Mouse (Mus musculus) neural tube, embryonic 12.5 days (tissue): Measurements from ENCODE around the gene Nos3. TPM values are rescaled to one million over a fixed set of nuclear protein-coding genes. Genes with fewer than 3 reads are reported as not detected.
"Not testable (repeated sequence)": the region's sequence is repeated elsewhere in the genome, so short reads cannot be mapped to it uniquely, and the experiment has no call there.

Experiments
- ATAC-seq: fragments of 200-750 bp; cut with Nextera tagmentation; 2 replicates; pipeline ENCODE4 v1.8.0; 2017; ENCODE audit warnings: low read depth, mild to moderate bottlenecking, moderate TSS enrichment, moderate library complexity; ENCODE audit not compliant: low FRiP score
- H3K27ac ChIP-seq: fragments of 300-500 bp; sonication (generic); 2 replicates; pipeline ENCODE4 v1.5.1; 2016
- H3K27me3 ChIP-seq: fragments of 300-500 bp; sonication (generic); replicated peaks from 2 replicates; pipeline ENCODE4 v1.6.1; 2016; ENCODE audit warnings: mild to moderate bottlenecking
- H3K36me3 ChIP-seq: fragments of 300-500 bp; sonication (generic); 2 replicates; pipeline ENCODE4 v1.6.1; 2016; ENCODE audit warnings: mild to moderate bottlenecking
- H3K4me1 ChIP-seq: fragments of 300-500 bp; sonication (generic); 2 replicates; pipeline ENCODE4 v1.6.1; 2016
- H3K4me2 ChIP-seq: fragments of 300-500 bp; sonication (generic); replicated peaks from 2 replicates; pipeline ENCODE4 v1.6.1; 2016; ENCODE audit warnings: mild to moderate bottlenecking
- H3K4me3 ChIP-seq: fragments of 300-500 bp; sonication (generic); 2 replicates; pipeline ENCODE4 v1.5.1; 2016
- H3K9ac ChIP-seq: fragments of 300-500 bp; sonication (generic); 2 replicates; pipeline ENCODE4 v1.6.1; 2016; ENCODE audit warnings: mild to moderate bottlenecking
- H3K9me3 ChIP-seq: fragments of 300-500 bp; sonication (generic); 2 replicates; pipeline ENCODE4 v1.6.1; 2016; ENCODE audit warnings: mild to moderate bottlenecking
- WGBS: fragments of 180-500 bp; shearing (Covaris S2); methylation state at CpG from one replicate; pipeline ENCODE4 v1.1.7; 2016; 5-methylcytosine and 5-hydroxymethylcytosine counted together
- polyA plus RNA-seq: library from polyadenylated mRNA; unstranded; fragments of >200 nt; fragmentation: Nextera tagmentation; extraction: Ambion mirVana; gene quantifications from 2 replicates; pipeline ENCODE4 v1.2.1, GENCODE M21; 2016

Gene Nos3
- polyA plus RNA-seq, 1 experiment from 2014 or later, result 9.4 TPM

- Histone ChIP-seq H3K27ac (no peak within 1 kb of the TSS), H3K4me1 (peaks cover 19% of the 10 kb centered on the region), H3K4me2 (no peak within 1 kb of the TSS), H3K9me3 (no peaks in the 10 kb centered on the region), H3K4me3 (no peak within 1 kb of the TSS), H3K27me3 (peaks cover 19% of the 10 kb centered on the region), H3K9ac (no peak within 1 kb of the TSS), H3K36me3 (no peaks in the 10 kb centered on the region)
- ATAC-seq, result no peak
- WGBS, result 82% methylated on average over 7 of the region's 7 CpGs
Observed at GRCm38 (mm10) chr5:24391864-24392263, 27.3 kb downstream of the Nos3 start, which contains the start of gene Atg9b. Gene Atg9b (minus strand): TSS chr5:24392143.

- Histone ChIP-seq H3K4me2 (no peak overlapping the region), H3K9me3 (no peaks in the 10 kb centered on the region), H3K36me3 (no peaks in the 10 kb centered on the region), H3K27me3 (peaks cover 11% of the 10 kb centered on the region), H3K9ac (no peak overlapping the region), H3K4me3 (no peak overlapping the region), H3K27ac (no peak overlapping the region), H3K4me1 (peaks cover 10% of the 10 kb centered on the region)
- no peak for ATAC-seq
- 75% methylated on average over 7 of the region's 7 CpGs for WGBS
Observed at GRCm38 (mm10) chr5:24392724-24393123, 28.1 kb downstream of the Nos3 start.

- Histone ChIP-seq H3K36me3 (no peaks in the 10 kb centered on the region), H3K4me2 (peak within 1 kb of the TSS; percentile 55), H3K27ac (no peak within 1 kb of the TSS), H3K9me3 (no peaks in the 10 kb centered on the region), H3K4me3 (peak within 1 kb of the TSS; percentile 44), H3K4me1 (peaks cover 2% of the 10 kb centered on the region; the same call in 1 of the 2 replicates), H3K27me3 (peaks cover 3% of the 10 kb centered on the region), H3K9ac (peak within 1 kb of the TSS; percentile 19; the same call in 1 of the 2 replicates)
- whole genome bisulfite sequencing, result 21% methylated on average over 7 of the region's 7 CpGs
- no peak for ATAC-seq
Observed at GRCm38 (mm10) chr5:24393392-24393997, 28.9 kb downstream of the Nos3 start, which contains the start of gene Abcb8. Gene Abcb8 (plus strand): TSS chr5:24393663.

DNA sequence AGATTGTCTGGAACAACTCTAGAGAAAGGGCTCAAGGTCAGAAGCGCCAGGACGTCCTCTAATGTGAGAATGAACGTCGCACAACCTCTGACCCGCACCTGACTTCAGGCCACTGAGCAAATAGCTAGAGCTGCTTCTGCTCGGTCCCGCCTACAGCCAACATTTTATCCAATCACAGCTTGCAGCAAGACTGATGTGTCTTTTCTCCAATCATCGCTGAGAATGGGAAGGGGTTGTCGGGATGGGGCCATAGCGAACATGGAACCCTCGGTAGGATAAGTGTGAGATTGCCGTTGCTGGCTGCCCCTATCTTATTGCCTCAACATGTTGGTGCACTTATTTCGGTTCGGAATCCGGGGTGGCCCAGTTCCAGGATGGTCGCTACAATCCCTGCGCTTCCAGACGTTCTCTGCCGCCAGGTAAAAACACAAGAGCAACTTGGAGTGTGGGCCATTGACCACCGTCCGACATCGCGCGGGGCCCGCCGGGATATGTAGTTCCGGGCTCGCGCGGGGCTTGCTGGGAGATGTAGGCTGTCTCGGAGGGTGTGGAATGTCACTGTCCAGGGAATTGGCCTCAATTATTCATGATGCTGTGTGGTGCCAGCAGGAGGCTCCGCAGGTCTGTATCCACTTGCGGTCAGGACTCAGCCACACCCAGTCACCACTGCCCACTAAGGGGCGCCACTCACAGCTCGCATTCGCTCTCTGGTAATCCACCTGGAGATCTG is 29.7 kb downstream of the Nos3 start:
- H3K4me2 ChIP-seq, result peak overlapping the region; percentile 55
- peak; percentile 97 for ATAC-seq
- 1% methylated on average over 36 of the region's 36 CpGs for WGBS
- H3K27me3 ChIP-seq, result no peaks in the 10 kb centered on the region
- peak overlapping the region; percentile 44 for H3K4me3 ChIP-seq
- 0 out of 2 replicates have a peak, but pooled peaks cover 2% of the 10 kb centered on the region for H3K4me1 ChIP-seq
- H3K9me3 ChIP-seq, result no peaks in the 10 kb centered on the region
- no peaks in the 10 kb centered on the region for H3K36me3 ChIP-seq
- peak overlapping the region; percentile 19; the same call in 1 of the 2 replicates for H3K9ac ChIP-seq
- H3K27ac ChIP-seq, result no peak overlapping the region

GRCm38 (mm10) chr5:24396254-24396653 is 31.6 kb downstream of the Nos3 start:
- 89% methylated on average over 6 of the region's 6 CpGs for WGBS
- H3K4me2 ChIP-seq, H3K4me1 ChIP-seq, H3K9me3 ChIP-seq, H3K27me3 ChIP-seq, H3K4me3 ChIP-seq, ATAC-seq, H3K27ac ChIP-seq, H3K9ac ChIP-seq: not testable (repeated sequence)
- H3K36me3 ChIP-seq, result peaks cover 14% of the 10 kb centered on the region

DNA sequence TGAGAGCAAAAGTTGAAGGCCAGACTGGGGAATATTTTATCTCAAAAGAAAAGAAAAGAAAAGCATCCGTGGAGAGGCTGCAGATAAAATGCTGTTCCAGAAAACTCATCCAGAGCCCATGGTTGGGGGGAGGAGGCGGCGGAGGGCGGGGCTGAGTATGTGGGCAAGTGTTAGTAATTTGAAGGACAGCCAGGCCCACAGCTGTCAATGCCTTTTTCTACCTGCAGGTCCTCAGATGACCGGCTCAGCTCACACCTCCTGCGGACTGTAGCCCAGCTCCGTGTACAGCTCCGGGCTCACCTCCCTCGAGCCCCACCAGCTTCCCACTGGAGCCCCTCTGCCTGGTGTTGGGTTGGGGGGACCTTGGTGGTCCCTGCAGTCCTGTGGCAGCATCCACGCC is 35.1 kb downstream of the Nos3 start:
- Histone ChIP-seq H3K4me2 (no peak overlapping the region), H3K27me3 (no peaks in the 10 kb centered on the region), H3K9me3 (no peaks in the 10 kb centered on the region), H3K9ac (no peak overlapping the region), H3K27ac (no peak overlapping the region), H3K4me3 (no peak overlapping the region), H3K36me3 (peaks cover 26% of the 10 kb centered on the region), H3K4me1 (no peaks in the 10 kb centered on the region)
- ATAC-seq, result no peak
- WGBS, result 87% methylated on average over 10 of the region's 10 CpGs

GRCm38 (mm10) chr5:24400362-24400761 is 35.8 kb downstream of the Nos3 start:
- no peak overlapping the region for H3K4me2 ChIP-seq
- H3K27ac ChIP-seq, result no peak overlapping the region
- H3K27me3 ChIP-seq, result no peaks in the 10 kb centered on the region
- WGBS, result 86% methylated on average over 11 of the region's 11 CpGs
- H3K4me3 ChIP-seq, result no peak overlapping the region
- no peaks in the 10 kb centered on the region for H3K9me3 ChIP-seq
- H3K36me3 ChIP-seq, result peaks cover 31% of the 10 kb centered on the region
- no peak for ATAC-seq
- no peak overlapping the region for H3K9ac ChIP-seq
- H3K4me1 ChIP-seq, result no peaks in the 10 kb centered on the region

DNA sequence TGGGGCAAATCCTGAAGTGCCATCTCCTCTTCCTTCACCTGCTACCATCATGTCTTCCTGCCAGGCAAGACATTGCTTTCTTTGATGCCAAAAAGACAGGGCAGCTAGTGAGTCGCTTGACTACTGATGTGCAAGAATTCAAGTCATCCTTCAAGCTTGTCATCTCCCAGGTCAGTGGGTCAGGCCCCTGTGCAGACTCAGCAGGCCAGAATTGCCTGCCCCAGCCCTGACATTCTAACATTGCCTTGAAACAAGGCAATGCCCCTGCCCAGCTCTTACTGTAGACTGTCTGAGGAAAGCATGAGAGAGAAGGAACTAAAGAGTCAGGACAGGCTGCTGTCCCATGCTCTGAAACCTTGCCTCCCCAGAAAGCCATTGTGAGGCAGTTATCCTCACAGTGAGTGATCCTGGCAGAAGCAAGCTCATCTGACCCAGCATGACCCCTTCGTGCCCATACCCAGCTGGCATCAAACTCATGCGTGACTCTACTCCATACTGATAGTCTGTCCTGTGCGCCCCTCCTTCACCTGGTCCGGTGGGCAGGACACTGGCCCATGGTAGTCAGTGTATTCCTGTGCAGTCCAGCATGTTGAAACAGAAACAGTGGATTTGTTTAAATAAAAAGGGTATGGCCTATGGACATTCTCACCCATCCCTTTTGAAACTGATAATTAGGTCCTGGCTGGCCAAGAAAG is 36.4 kb downstream of the Nos3 start:
- ATAC-seq, result no peak
- no peak overlapping the region for H3K4me3 ChIP-seq
- H3K27me3 ChIP-seq, result no peaks in the 10 kb centered on the region
- H3K4me2 ChIP-seq, result no peak overlapping the region
- H3K27ac ChIP-seq, result no peak overlapping the region
- peaks cover 36% of the 10 kb centered on the region for H3K36me3 ChIP-seq
- WGBS, result 91% methylated on average over 5 of the region's 5 CpGs
- H3K9me3 ChIP-seq, result no peaks in the 10 kb centered on the region
- H3K9ac ChIP-seq, result no peak overlapping the region
- no peaks in the 10 kb centered on the region for H3K4me1 ChIP-seq

DNA sequence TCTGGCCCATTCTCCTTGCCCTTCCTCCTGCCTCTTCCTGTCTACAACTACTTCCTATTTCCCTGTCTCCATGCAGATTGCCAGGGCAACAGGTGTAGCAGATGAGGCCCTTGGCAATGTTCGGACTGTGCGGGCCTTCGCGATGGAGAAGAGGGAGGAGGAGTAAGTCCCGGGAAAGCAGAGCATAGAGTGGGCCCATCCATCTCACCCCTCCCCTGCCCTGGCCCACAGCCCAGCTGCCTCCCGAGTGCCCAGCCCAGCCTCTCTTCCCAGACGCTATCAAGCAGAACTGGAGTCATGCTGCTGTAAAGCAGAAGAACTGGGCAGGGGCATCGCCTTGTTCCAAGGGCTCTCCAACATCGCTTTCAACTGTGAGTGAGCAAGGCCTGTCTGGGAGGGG is 37.4 kb downstream of the Nos3 start:
- Histone ChIP-seq H3K36me3 (peaks cover 45% of the 10 kb centered on the region), H3K9ac (no peak overlapping the region), H3K27me3 (no peaks in the 10 kb centered on the region), H3K9me3 (no peaks in the 10 kb centered on the region), H3K4me1 (no peaks in the 10 kb centered on the region), H3K27ac (no peak overlapping the region), H3K4me2 (no peak overlapping the region), H3K4me3 (no peak overlapping the region)
- WGBS, result 79% methylated on average over 9 of the region's 9 CpGs
- ATAC-seq, result no peak

GRCm38 (mm10) chr5:24404594-24405360 is 40.2 kb downstream of the Nos3 start:
- H3K4me1 ChIP-seq, result no peaks in the 10 kb centered on the region
- no peak overlapping the region for H3K27ac ChIP-seq
- no peaks in the 10 kb centered on the region for H3K9me3 ChIP-seq
- H3K4me3 ChIP-seq, result no peak overlapping the region
- H3K9ac ChIP-seq, result no peak overlapping the region
- WGBS, result 84% methylated on average over 6 of the region's 6 CpGs
- H3K27me3 ChIP-seq, result no peaks in the 10 kb centered on the region
- H3K36me3 ChIP-seq, result peaks cover 56% of the 10 kb centered on the region
- ATAC-seq, result no peak
- H3K4me2 ChIP-seq, result no peak overlapping the region

- Histone ChIP-seq H3K4me2 (no peak overlapping the region), H3K9me3 (no peaks in the 10 kb centered on the region), H3K4me3 (no peak overlapping the region), H3K36me3 (peaks cover 50% of the 10 kb centered on the region), H3K27me3 (no peaks in the 10 kb centered on the region), H3K9ac (no peak overlapping the region), H3K27ac (no peak overlapping the region), H3K4me1 (no peaks in the 10 kb centered on the region)
- WGBS, result 77% methylated on average over 3 of the region's 3 CpGs
- no peak for ATAC-seq
Observed at GRCm38 (mm10) chr5:24405389-24405876, 40.8 kb downstream of the Nos3 start.

DNA sequence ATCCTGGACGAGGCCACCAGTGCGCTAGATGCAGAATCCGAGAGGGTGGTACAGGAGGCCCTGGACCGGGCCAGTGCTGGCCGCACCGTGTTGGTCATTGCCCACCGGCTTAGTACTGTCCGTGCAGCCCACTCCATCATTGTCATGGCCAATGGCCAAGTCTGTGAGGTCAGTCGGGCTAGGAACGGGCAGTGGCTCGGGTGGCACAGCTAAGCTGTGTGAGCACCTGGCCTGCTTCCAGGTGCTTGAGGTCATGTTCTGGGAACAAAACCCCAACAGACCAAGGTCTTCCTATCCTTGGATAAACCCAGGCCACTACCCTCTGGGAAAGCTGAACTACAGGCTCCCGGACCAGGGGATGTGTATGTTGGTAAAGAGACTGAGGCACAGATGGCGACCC is 44.0 kb downstream of the Nos3 start:
- Histone ChIP-seq H3K4me3 (no peak overlapping the region), H3K4me2 (no peak overlapping the region), H3K36me3 (peaks cover 35% of the 10 kb centered on the region), H3K27me3 (no peaks in the 10 kb centered on the region), H3K4me1 (no peaks in the 10 kb centered on the region), H3K9ac (no peak overlapping the region), H3K27ac (no peak overlapping the region), H3K9me3 (no peaks in the 10 kb centered on the region)
- no peak for ATAC-seq
- 95% methylated on average over 13 of the region's 13 CpGs for WGBS
